Mouse (Mus musculus): ENCODE results near the gene Fgfr2.

GRCm38 (mm10) chr7:132423570-132423969 lies 699.6 kb downstream of the Fgfr2 start:
- TF ChIP-seq CTCF (IDR thresholded peaks at IDR 0.05; ENCODE audit: control insufficient read depth, insufficient read depth, insufficient replicate concordance, low read depth, low read length) (no peak), POLR2A (IDR thresholded peaks at IDR 0.05; ENCODE audit: control insufficient read depth, low read depth, low read length) (no peak)
